Mouse (Mus musculus): ENCODE results near the gene Hoxa9. TPM values are rescaled to one million over a fixed set of nuclear protein-coding genes. Genes with fewer than 3 reads are reported as not detected.

The Hoxa9 gene
- polyA plus RNA-seq, 1 experiment from 2014 or later, result 0.13 TPM

DNA sequence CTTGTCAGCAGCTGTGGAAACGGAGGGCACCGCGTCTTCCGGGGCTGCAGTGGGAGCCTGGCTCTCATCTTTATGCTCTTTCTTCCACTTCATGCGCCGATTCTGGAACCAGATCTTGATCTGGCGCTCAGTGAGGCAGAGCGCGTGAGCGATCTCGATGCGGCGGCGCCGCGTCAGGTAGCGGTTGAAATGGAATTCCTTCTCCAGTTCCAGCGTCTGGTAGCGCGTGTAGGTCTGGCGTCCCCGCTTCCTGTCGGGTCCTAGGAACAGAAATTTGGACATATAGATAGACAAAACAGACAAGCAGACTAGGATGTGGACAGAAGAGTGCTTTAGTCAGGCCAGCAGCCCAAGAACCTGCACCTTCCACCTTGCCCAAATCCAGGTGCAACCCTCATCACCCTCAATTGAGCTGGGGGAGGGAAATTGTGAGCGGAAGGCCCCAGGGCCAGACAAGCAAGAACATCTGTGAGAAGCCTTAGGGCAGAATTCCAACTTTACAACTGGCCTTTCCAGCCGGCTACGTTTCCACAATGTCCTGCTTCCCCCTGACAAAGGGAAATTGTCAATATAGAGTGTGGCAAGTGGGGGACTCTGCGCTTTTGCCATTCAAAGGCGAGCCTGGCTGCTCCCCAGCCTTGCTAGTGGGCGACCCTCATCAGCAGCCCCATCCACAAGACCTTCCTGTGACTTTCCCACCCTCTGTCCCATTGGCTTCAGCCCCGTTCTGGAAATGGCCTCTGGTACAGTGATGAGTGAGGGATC, 14.9 kb downstream of the Hoxa9 start:
- ATAC-seq (ENCODE audit: low read depth), result no peak
- 2% methylated on average over 30 of the region's 30 CpGs for WGBS (ENCODE audit: insufficient replicate concordance)
- Histone ChIP-seq H3K27me3 (ENCODE audit: control insufficient read depth, insufficient read depth, low read depth, low read length) (peaks cover 99% of the 10 kb centered on the region), H3K9me3 (replicated peaks; ENCODE audit: control insufficient read depth, low read length) (no peaks in the 10 kb centered on the region), H3K9ac (ENCODE audit: low read depth, low read length) (no peak overlapping the region), H3K4me3 (ENCODE audit: low read depth, low read length) (no peak overlapping the region), H3K36me3 (ENCODE audit: control insufficient read depth, insufficient read depth) (no peaks in the 10 kb centered on the region), H3K4me2 (ENCODE audit: low read depth, low read length) (no peak overlapping the region), H3K27ac (ENCODE audit: low read length) (no peak overlapping the region), H3K4me1 (ENCODE audit: control insufficient read depth, low read depth, low read length) (no peaks in the 10 kb centered on the region; the same call in none of the 2 replicates)

DNA sequence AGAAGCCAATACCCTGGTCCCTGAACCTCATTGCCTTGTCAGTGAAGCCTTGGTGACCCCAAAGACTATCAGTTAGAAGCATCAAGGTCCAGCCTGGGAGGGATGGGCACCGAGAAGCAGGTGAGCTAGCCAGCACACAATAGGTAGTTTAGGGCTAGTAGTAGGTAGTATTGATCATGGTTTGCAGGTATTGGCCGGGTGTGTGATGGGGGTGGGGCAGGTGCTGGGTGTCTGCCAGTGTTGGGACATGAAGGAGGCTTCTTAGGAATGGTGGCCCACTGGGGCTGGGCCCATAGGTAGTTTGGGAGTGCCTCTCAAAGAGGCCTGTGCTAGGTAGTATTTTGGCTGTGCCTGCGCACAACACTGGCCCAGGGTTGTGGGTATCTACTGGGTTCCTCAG, 15.8 kb downstream of the Hoxa9 start:
- Histone ChIP-seq H3K4me2 (ENCODE audit: low read depth, low read length) (no peak overlapping the region), H3K9me3 (replicated peaks; ENCODE audit: control insufficient read depth, low read length) (no peaks in the 10 kb centered on the region), H3K36me3 (ENCODE audit: control insufficient read depth, insufficient read depth) (no peaks in the 10 kb centered on the region), H3K9ac (ENCODE audit: low read depth, low read length) (no peak overlapping the region), H3K4me3 (ENCODE audit: low read depth, low read length) (no peak overlapping the region), H3K4me1 (ENCODE audit: control insufficient read depth, low read depth, low read length) (no peaks in the 10 kb centered on the region; the same call in none of the 2 replicates), H3K27ac (ENCODE audit: low read length) (no peak overlapping the region), H3K27me3 (ENCODE audit: control insufficient read depth, insufficient read depth, low read depth, low read length) (peaks cover 97% of the 10 kb centered on the region)
- WGBS (ENCODE audit: insufficient replicate concordance), result 49% methylated on average over 3 of the region's 3 CpGs
- no peak for ATAC-seq (ENCODE audit: low read depth)

DNA sequence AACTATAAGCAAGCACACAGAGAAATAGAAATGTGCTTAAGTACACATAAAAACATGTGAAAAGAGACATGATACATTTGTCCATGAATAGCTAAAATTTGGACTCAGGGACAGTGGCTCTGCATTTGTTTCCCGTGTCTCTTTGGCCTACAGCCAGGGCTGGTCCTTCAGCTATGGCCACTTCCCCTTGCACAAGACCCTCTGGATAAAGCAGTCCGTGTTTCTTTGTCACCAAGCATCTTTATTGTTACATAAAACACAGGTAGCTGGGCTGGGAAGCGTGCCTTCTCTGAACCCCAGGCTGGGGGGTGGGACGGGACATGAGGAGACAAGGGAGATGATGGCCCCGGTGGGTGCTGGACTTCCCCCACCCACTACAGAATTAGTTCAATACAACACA, 16.6 kb downstream of the Hoxa9 start:
- Histone ChIP-seq H3K4me1 (ENCODE audit: control insufficient read depth, low read depth, low read length) (no peaks in the 10 kb centered on the region; the same call in none of the 2 replicates), H3K36me3 (ENCODE audit: control insufficient read depth, insufficient read depth) (no peaks in the 10 kb centered on the region), H3K4me3 (ENCODE audit: low read depth, low read length) (no peak overlapping the region), H3K9me3 (replicated peaks; ENCODE audit: control insufficient read depth, low read length) (no peaks in the 10 kb centered on the region), H3K27me3 (ENCODE audit: control insufficient read depth, insufficient read depth, low read depth, low read length) (peaks cover 97% of the 10 kb centered on the region), H3K4me2 (ENCODE audit: low read depth, low read length) (no peak overlapping the region), H3K27ac (ENCODE audit: low read length) (no peak overlapping the region), H3K9ac (ENCODE audit: low read depth, low read length) (no peak overlapping the region)
- WGBS (ENCODE audit: insufficient replicate concordance), result 32% methylated on average over 5 of the region's 5 CpGs
- ATAC-seq (ENCODE audit: low read depth), result no peak

DNA sequence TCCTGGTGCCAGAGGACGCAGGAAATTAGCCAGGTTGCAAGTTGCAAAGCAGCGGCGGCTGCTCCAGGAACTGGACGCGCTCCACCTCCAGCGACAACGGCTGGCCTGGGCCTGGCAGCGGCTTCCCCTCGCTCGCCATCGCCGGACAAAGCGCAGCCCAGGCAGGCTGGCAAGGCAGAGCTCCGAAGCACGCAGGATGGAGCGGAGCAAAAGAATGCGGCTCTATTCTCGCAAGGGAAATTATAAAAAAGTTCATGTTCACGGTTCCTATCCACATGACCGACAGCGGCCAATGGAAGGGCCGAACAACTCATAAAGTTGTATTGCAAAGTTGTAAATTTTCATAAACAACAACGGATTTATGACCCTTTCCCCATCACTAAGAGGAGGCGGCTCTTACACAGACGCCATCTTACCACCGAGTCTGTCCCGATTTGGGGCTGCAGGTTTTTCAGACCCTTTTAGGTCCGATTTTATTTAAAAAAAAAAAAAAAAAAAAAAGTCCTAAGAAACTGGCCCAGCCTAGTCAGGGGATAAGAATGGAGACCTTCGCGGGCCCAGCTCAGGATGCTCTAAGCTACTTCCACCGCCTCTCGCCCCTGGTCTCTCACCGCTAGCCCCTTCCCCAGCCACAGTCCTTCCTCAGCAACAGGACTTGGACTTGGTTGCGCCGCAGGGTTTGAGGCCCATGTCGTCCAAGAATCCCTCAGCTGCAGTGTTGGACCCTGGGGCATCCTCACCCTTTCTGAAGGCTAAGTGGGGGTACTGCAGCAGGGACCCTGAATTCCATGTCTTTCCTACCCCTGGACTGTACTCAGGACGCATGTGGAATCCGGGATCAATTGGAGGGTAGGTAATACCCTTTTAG, 17.5 kb downstream of the Hoxa9 start, which contains the start of the genes Hoxa3 and Gm28308:
Hoxa3 (minus strand) TSS at position 218 of the 868 bp plus-strand sequence.
Gm28308 (minus strand) TSS at position 221 of the 868 bp plus-strand sequence.
- WGBS (ENCODE audit: insufficient replicate concordance), result 5% methylated on average over 38 of the region's 38 CpGs
- Histone ChIP-seq H3K27me3 (ENCODE audit: control insufficient read depth, insufficient read depth, low read depth, low read length) (peaks cover 97% of the 10 kb centered on the region), H3K9me3 (replicated peaks; ENCODE audit: control insufficient read depth, low read length) (no peaks in the 10 kb centered on the region), H3K9ac (ENCODE audit: low read depth, low read length) (no peak within 1 kb of the TSS), H3K4me1 (ENCODE audit: control insufficient read depth, low read depth, low read length) (no peaks in the 10 kb centered on the region; the same call in none of the 2 replicates), H3K27ac (ENCODE audit: low read length) (no peak within 1 kb of the TSS), H3K4me3 (ENCODE audit: low read depth, low read length) (peak within 1 kb of the TSS; percentile 36), H3K4me2 (ENCODE audit: low read depth, low read length) (peak within 1 kb of the TSS; percentile 28), H3K36me3 (ENCODE audit: control insufficient read depth, insufficient read depth) (no peaks in the 10 kb centered on the region)
- no peak for ATAC-seq (ENCODE audit: low read depth)

DNA sequence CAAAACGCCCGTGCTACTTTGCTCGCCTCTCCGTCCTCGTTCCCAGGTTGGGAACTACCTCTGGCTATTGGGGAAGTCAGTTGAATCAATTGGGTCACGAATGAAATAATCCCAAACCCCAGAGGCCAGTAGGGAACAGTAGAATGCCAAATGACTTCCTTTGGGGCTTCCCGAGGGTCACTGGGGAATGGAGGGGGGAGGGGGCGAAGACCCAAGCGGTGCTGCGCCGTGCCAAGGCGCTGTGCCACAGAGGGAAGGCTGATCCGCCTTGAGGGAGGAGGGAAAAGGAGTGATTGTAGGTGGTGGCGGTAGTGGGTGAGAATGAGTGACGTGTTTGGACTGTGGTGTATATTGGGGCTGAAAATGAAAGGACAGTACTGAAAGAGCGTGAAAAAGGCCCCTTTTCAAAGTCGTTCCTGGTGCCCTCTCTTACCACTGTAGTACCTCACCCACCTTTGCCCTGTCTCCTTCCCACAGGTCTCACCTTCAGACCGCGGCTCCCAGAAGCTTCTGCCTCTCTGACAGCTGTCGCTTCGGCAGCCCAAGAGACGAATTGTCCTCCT, 18.3 kb downstream of the Hoxa9 start:
- Histone ChIP-seq H3K36me3 (ENCODE audit: control insufficient read depth, insufficient read depth) (no peaks in the 10 kb centered on the region), H3K4me2 (ENCODE audit: low read depth, low read length) (peak overlapping the region; percentile 28), H3K27me3 (ENCODE audit: control insufficient read depth, insufficient read depth, low read depth, low read length) (peaks cover 97% of the 10 kb centered on the region), H3K4me1 (ENCODE audit: control insufficient read depth, low read depth, low read length) (no peaks in the 10 kb centered on the region; the same call in none of the 2 replicates), H3K9me3 (replicated peaks; ENCODE audit: control insufficient read depth, low read length) (no peaks in the 10 kb centered on the region), H3K27ac (ENCODE audit: low read length) (no peak overlapping the region), H3K9ac (ENCODE audit: low read depth, low read length) (no peak overlapping the region), H3K4me3 (ENCODE audit: low read depth, low read length) (peak overlapping the region; percentile 36)
- 1% methylated on average over 22 of the region's 22 CpGs for WGBS (ENCODE audit: insufficient replicate concordance)
- ATAC-seq (ENCODE audit: low read depth), result no peak

DNA sequence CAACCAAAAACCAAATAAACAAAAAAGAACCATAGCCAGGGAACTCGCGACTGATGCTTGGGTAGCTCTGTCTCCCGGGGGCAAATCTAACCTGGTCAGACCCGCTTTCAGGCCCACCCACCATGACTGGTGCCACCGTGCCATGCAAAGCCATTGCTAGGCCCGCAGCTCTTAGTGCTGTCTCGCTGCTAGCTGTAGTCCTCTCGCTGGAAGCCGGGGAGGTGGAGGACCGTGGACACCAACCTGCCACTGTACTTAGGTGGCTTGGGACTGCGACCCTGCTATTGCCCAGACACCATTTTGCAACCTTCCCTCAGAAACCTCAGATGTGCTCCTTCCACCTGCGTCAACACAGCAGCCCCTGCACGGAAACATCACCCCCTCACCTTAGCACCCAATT, 18.9 kb downstream of the Hoxa9 start:
- WGBS (ENCODE audit: insufficient replicate concordance), result 3% methylated on average over 13 of the region's 13 CpGs
- H3K4me3 ChIP-seq (ENCODE audit: low read depth, low read length), result 0 out of 2 replicates have a peak overlapping the region, but pooled peaks have one; percentile 19
- no peaks in the 10 kb centered on the region for H3K9me3 ChIP-seq (replicated peaks; ENCODE audit: control insufficient read depth, low read length)
- H3K27me3 ChIP-seq (ENCODE audit: control insufficient read depth, insufficient read depth, low read depth, low read length), result peaks cover 97% of the 10 kb centered on the region
- H3K9ac ChIP-seq (ENCODE audit: low read depth, low read length), result no peak overlapping the region
- H3K27ac ChIP-seq (ENCODE audit: low read length), result no peak overlapping the region
- H3K4me2 ChIP-seq (ENCODE audit: low read depth, low read length), result 0 out of 2 replicates have a peak overlapping the region, but pooled peaks have one; percentile 15
- no peaks in the 10 kb centered on the region; the same call in none of the 2 replicates for H3K4me1 ChIP-seq (ENCODE audit: control insufficient read depth, low read depth, low read length)
- H3K36me3 ChIP-seq (ENCODE audit: control insufficient read depth, insufficient read depth), result no peaks in the 10 kb centered on the region
- no peak for ATAC-seq (ENCODE audit: low read depth)

DNA sequence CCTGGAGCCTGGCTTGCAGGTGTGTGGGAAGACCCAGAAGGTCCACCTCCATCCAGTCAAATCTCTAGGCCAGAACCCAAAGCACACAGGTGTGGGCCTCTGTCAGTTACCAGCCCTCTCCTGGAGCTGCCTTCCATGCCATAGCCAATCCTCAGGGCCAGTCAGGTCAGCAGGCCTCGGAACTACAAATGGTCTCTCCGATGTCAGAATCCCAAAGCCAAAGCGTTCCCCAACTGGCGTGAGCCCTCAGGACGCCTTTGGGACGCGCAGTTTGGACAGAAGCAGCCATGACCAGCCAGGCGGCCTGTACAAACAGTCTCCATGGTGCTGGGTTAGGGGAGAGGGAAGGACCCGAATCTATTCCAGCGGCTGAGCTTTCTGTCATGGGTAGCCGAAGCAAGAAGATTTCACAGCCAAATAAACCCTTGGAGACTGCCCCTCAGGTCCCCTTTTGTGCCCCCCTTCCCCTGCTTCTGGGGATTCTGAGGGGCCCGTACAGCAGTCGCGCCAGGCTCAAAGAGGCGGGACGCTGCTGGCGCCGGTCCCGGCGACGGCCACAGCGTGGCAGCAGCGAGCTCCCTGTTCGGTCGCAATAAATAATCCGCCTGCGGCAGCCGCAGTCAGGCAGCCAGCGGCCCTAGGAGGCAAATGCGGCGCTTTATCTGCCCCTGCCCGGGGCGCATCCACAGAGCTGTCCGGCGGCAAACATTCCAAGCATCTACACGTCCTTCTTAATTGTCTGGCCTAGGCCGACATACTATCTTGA, 19.5 kb downstream of the Hoxa9 start:
- WGBS (ENCODE audit: insufficient replicate concordance), result 3% methylated on average over 37 of the region's 37 CpGs
- no peaks in the 10 kb centered on the region for H3K9me3 ChIP-seq (replicated peaks; ENCODE audit: control insufficient read depth, low read length)
- H3K4me3 ChIP-seq (ENCODE audit: low read depth, low read length), result 0 out of 2 replicates have a peak overlapping the region, but pooled peaks have one; percentile 19
- H3K4me2 ChIP-seq (ENCODE audit: low read depth, low read length), result 0 out of 2 replicates have a peak overlapping the region, but pooled peaks have one; percentile 15
- no peaks in the 10 kb centered on the region; the same call in none of the 2 replicates for H3K4me1 ChIP-seq (ENCODE audit: control insufficient read depth, low read depth, low read length)
- H3K27me3 ChIP-seq (ENCODE audit: control insufficient read depth, insufficient read depth, low read depth, low read length), result peaks cover 97% of the 10 kb centered on the region
- no peaks in the 10 kb centered on the region for H3K36me3 ChIP-seq (ENCODE audit: control insufficient read depth, insufficient read depth)
- no peak for ATAC-seq (ENCODE audit: low read depth)
- H3K27ac ChIP-seq (ENCODE audit: low read length), result no peak overlapping the region
- no peak overlapping the region for H3K9ac ChIP-seq (ENCODE audit: low read depth, low read length)

DNA sequence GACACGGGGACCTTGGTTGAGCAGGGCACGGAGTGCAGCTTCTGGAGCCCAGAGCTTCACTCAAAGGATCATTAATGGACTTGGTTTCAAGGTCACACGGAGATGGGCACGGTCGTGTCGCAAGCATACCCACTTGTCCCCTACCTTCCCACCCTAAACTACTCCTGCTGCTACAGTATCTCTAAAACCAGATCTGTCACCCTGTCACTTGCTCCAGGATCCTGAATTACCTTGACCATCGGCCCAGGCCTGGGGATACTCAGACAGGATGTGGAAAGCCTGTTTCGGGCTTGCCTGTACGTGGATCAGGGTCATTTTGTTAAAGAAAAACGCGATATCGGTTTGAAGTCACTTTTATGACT, 21.2 kb downstream of the Hoxa9 start:
- no peaks in the 10 kb centered on the region for H3K36me3 ChIP-seq (ENCODE audit: control insufficient read depth, insufficient read depth)
- no peak overlapping the region for H3K9ac ChIP-seq (ENCODE audit: low read depth, low read length)
- no peak overlapping the region for H3K27ac ChIP-seq (ENCODE audit: low read length)
- H3K9me3 ChIP-seq (replicated peaks; ENCODE audit: control insufficient read depth, low read length), result no peaks in the 10 kb centered on the region
- H3K4me3 ChIP-seq (ENCODE audit: low read depth, low read length), result no peak overlapping the region
- peaks cover 97% of the 10 kb centered on the region for H3K27me3 ChIP-seq (ENCODE audit: control insufficient read depth, insufficient read depth, low read depth, low read length)
- WGBS (ENCODE audit: insufficient replicate concordance), result 24% methylated on average over 12 of the region's 12 CpGs
- ATAC-seq (ENCODE audit: low read depth), result no peak
- H3K4me1 ChIP-seq (ENCODE audit: control insufficient read depth, low read depth, low read length), result no peaks in the 10 kb centered on the region; the same call in none of the 2 replicates
- no peak overlapping the region for H3K4me2 ChIP-seq (ENCODE audit: low read depth, low read length)

Data from liver, embryonic 16.5 days (tissue).